ENCODE assay signal across 28 mouse cellular contexts in genomic region chr9:122276665-122277064, GRCm38 (mm10). TPM values are rescaled to one million over a fixed set of nuclear protein-coding genes. Genes with fewer than 3 reads are reported as not detected.
A peak's percentile ranks its signal among the peaks of the same experiment; 100 is the strongest.
DNase-seq lines count a peak whose midpoint lies in the region; ATAC-seq and TF ChIP-seq lines count a peak whose summit lies in the region.
"Had no signal": no experiment of that assay in that cellular context is flagged by ENCODE, and none has a peak within 500 bp of the region (broad histone marks: within the 10 kb centered on the region; RNA-seq: fewer than 3 reads in every experiment).

No protein-coding gene starts in this region.

- no peak for ATAC-seq in kidney, embryonic 16.5 days (ENCODE audit: low FRiP score, low TSS enrichment)
- no peak for ATAC-seq in megakaryocyte-erythroid progenitor cell, adult 5-6 weeks (replicated peaks; ENCODE audit: low FRiP score, low TSS enrichment, poor library complexity, severe bottlenecking)
- ATAC-seq: forebrain, embryonic 13.5 days; forebrain, embryonic 16.5 days; Patski had no signal

- H3K27ac ChIP-seq in kidney, embryonic 16.5 days (ENCODE audit: low read length), result no peak overlapping the region
- H3K27ac ChIP-seq in embryonic facial prominence, embryonic 10.5 days (replicated peaks), result no peak overlapping the region
- H3K27ac ChIP-seq: forebrain, embryonic 10.5 days; forebrain, embryonic 13.5 days; heart, adult 2 months; heart, embryonic 10.5 days; heart, embryonic 13.5 days; hindbrain, embryonic 14.5 days had no signal

- no peaks in the 10 kb centered on the region for H3K4me1 ChIP-seq in kidney, embryonic 16.5 days (ENCODE audit: insufficient read depth, low read length)
- H3K4me1 ChIP-seq in embryonic facial prominence, embryonic 10.5 days, result no peaks in the 10 kb centered on the region
- H3K4me1 ChIP-seq: forebrain, embryonic 10.5 days; forebrain, embryonic 13.5 days; heart, embryonic 10.5 days; heart, embryonic 13.5 days had no signal

- no peak overlapping the region for H3K4me2 ChIP-seq in kidney, embryonic 16.5 days (replicated peaks; ENCODE audit: low read depth, low read length)
- H3K4me2 ChIP-seq in myocyte (ENCODE audit: low read depth), result peak overlapping the region; percentile 31
- H3K4me2 ChIP-seq: forebrain, embryonic 13.5 days; heart, embryonic 13.5 days; hindbrain, embryonic 14.5 days had no signal

- H3K27me3 ChIP-seq in kidney, embryonic 16.5 days (ENCODE audit: insufficient read depth, low read length), result no peaks in the 10 kb centered on the region
- no peaks in the 10 kb centered on the region for H3K27me3 ChIP-seq in myocyte (ENCODE audit: control insufficient read depth, insufficient read depth, insufficient read length)
- H3K27me3 ChIP-seq in embryonic facial prominence, embryonic 10.5 days (replicated peaks; ENCODE audit: low read depth, poor library complexity, severe bottlenecking), result no peaks in the 10 kb centered on the region
- H3K27me3 ChIP-seq: CH12.LX; forebrain, embryonic 13.5 days; heart, embryonic 13.5 days; Patski had no signal

- peaks cover 15% of the 10 kb centered on the region; the same call in 1 of the 2 replicates for H3K36me3 ChIP-seq in kidney, embryonic 16.5 days (ENCODE audit: insufficient read depth, low read length)
- peaks cover 34% of the 10 kb centered on the region for H3K36me3 ChIP-seq in myocyte (ENCODE audit: control insufficient read depth, insufficient read depth)
- H3K36me3 ChIP-seq in embryonic facial prominence, embryonic 10.5 days (replicated peaks), result peaks cover 41% of the 10 kb centered on the region

- peak; percentile 33 for DNase-seq in kidney, adult 11 months
- no peak for DNase-seq in kidney, postnatal 4 days
- peak; percentile 16 to 24 for DNase-seq in kidney, adult 8-10 months
- peak; percentile 40 for DNase-seq in kidney, postnatal 14 days
- DNase-seq in embryonic facial prominence, embryonic 10.5 days (ENCODE audit: low spot score), result no peak
- DNase-seq: adrenal gland, adult 2 months; adrenal gland, postnatal 14 days; cerebellum, adult 11 months; cerebellum, adult 8-10 months; cerebellum, postnatal 10 days; cerebellum, postnatal 36 days; embryo, embryonic 11 days; gastrocnemius, postnatal 10 days; gastrocnemius, postnatal 36 days; heart, adult 2 months; heart, postnatal 14 days; heart, postnatal 4 days had no signal

- H3K79me2 ChIP-seq in myocyte (ENCODE audit: control insufficient read depth, insufficient read depth), result no peaks in the 10 kb centered on the region

- H3ac ChIP-seq in myocyte (ENCODE audit: control insufficient read depth, insufficient read length), result no peak overlapping the region

- no peak overlapping the region for H3K9ac ChIP-seq in kidney, embryonic 16.5 days (replicated peaks; ENCODE audit: low read length)
- H3K9ac ChIP-seq: forebrain, embryonic 13.5 days; heart, embryonic 13.5 days; hindbrain, embryonic 14.5 days had no signal

- no peak overlapping the region for H3K4me3 ChIP-seq in kidney, embryonic 16.5 days (ENCODE audit: low read length)
- no peak overlapping the region for H3K4me3 ChIP-seq in myocyte
- H3K4me3 ChIP-seq in embryonic facial prominence, embryonic 10.5 days, result no peak overlapping the region
- H3K4me3 ChIP-seq: forebrain, embryonic 10.5 days; forebrain, embryonic 13.5 days; heart, adult 2 months; heart, embryonic 10.5 days; heart, embryonic 13.5 days had no signal

- 95% methylated on average over 2 of the region's 2 CpGs for WGBS in kidney, embryonic 16.5 days
- 92% methylated on average over 2 of the region's 2 CpGs for WGBS in embryonic facial prominence, embryonic 10.5 days

- no peaks in the 10 kb centered on the region for H3K9me3 ChIP-seq in kidney, embryonic 16.5 days (ENCODE audit: low read length)
- H3K9me3 ChIP-seq in embryonic facial prominence, embryonic 10.5 days, result no peaks in the 10 kb centered on the region
- H3K9me3 ChIP-seq: forebrain, embryonic 13.5 days; heart, embryonic 10.5 days; heart, embryonic 13.5 days had no signal

- no peak for TF ChIP-seq POLR2A in myocyte (IDR thresholded peaks at IDR 0.05; ENCODE audit: insufficient read length, low read depth)

TF ChIP-seq in myocyte, 11 proteins besides CTCF, POLR2A, EP300 and RAD21:
- TF ChIP-seq MAX (IDR thresholded peaks at IDR 0.05; ENCODE audit: low read depth), result no peak
- TF ChIP-seq MYOD1 (IDR thresholded peaks at IDR 0.05; ENCODE audit: control insufficient read depth in 1 of 3, insufficient read length in 2 of 3, low read depth in 2 of 3), result peak in 2 of 3 experiments; percentile 57 to 58
- TF ChIP-seq SRF (IDR thresholded peaks at IDR 0.05; ENCODE audit: control insufficient read depth, insufficient read length, low read depth), result no peak
- no peak for TF ChIP-seq POLR2AphosphoS2 (IDR thresholded peaks at IDR 0.05; ENCODE audit: insufficient read length, low read depth)
- TF ChIP-seq CEBPB (IDR thresholded peaks at IDR 0.05; ENCODE audit: insufficient read depth, poor library complexity, severe bottlenecking), result no peak
- no peak for TF ChIP-seq TCF3 (IDR thresholded peaks at IDR 0.05; ENCODE audit: insufficient read length, low read depth)

RNA-seq across cellular contexts. Expression of gene Ano10, which starts 17.6 kb away (rescaled TPM):
- polyA plus RNA-seq in kidney, embryonic 16.5 days (2015; fragmentation: Nextera tagmentation; extraction: Ambion mirVana), result 39.2 and 39.6 TPM in 2 replicates
- 68.7 TPM for polyA plus RNA-seq in myocyte (2012; fragmentation: generic; extraction: Trizol)
- polyA plus RNA-seq in embryonic facial prominence, embryonic 10.5 days (2016; fragmentation: Nextera tagmentation; extraction: Ambion mirVana), result 26.3 and 27.9 TPM in 2 replicates
- total RNA-seq in megakaryocyte-erythroid progenitor cell, adult 5-6 weeks (2014; fragmentation: Nextera tagmentation), result 4.6 and 6.4 TPM in 2 replicates
- total RNA-seq in megakaryocyte-erythroid progenitor cell, adult 5-6 weeks (2017), result 0.65 and 0.70 TPM in 2 replicates

Comparison
In these comparisons a context has a peak if more than half of its experiments do, and no peak if none do; other contexts are left out.
1. DNase-seq: peak in kidney, adult 11 months (single experiment), kidney, adult 8-10 months (2 of 2) and kidney, postnatal 14 days (single experiment); none in kidney, postnatal 4 days (0 of 2) and embryonic facial prominence, embryonic 10.5 days (single experiment).